ENCODE assay signal across 9 mouse cellular contexts in the genomic region with DNA sequence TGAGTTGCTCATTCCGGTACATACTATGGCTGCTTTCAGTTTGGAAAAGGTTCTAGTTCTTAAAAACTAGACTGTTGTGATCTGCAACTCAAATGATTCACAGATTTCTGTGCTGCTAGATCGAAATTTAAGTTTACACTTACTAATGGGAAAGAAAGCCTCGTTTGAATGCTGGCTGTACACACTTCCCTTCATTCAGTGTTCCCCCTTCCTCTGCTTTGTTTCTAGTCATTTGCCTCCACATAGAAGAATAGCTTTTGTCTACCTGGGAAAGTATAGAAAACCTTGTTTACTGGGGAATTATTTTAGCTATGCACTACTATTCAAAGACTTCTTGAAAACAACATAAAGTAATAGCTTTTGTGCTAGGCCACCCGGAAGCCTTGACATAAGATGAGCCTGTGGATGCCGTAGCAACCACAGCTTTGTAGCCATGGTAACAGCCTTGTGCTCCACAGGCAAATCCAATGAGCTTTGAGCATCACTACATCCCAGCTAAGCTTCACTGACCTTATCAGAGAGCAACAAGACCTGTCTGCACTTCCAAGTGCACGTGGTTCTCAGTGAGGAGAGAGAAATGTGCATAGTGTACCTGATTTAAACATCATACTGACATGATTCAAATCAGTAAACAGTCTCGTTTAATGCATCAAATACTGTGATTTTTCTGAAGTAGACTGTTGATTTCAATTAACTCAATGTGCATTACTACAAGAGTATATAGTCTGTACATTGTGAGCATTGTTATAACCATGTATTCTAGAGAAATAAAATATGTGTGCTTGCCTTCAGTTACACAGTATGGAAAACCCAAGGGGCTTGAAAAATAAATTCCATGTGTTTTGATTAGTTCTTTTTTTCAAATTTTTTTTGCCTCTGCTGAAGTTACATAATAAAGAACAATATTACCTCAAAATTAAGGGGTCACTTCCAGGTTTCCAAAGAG.
DNase-seq lines count a peak whose midpoint lies in the region; ATAC-seq lines count a peak whose summit lies in the region.
"Had no signal": no experiment of that assay in that cellular context is flagged by ENCODE, and none has a peak within 500 bp of the region (broad histone marks: within the 10 kb centered on the region; RNA-seq: fewer than 3 reads in every experiment).

No protein-coding gene starts in this region.

- no peaks in the 10 kb centered on the region for H3K9me3 ChIP-seq in forebrain, embryonic 13.5 days (replicated peaks)
- H3K9me3 ChIP-seq in midbrain, embryonic 16.5 days (replicated peaks; ENCODE audit: control insufficient read depth, low read length, poor library complexity, severe bottlenecking) = no peaks in the 10 kb centered on the region

- no peak overlapping the region for H3K9ac ChIP-seq in forebrain, embryonic 13.5 days
- no peak overlapping the region for H3K9ac ChIP-seq in midbrain, embryonic 16.5 days (ENCODE audit: low read depth, low read length)

- peak; percentile 98 for ATAC-seq in forebrain, embryonic 13.5 days
- peak; percentile 100 for ATAC-seq in midbrain, embryonic 16.5 days
- ATAC-seq: CD4-positive, CD25-positive, alpha-beta regulatory T cell, adult 4 months had no signal

- no peaks in the 10 kb centered on the region for H3K27me3 ChIP-seq in forebrain, embryonic 13.5 days
- no peaks in the 10 kb centered on the region for H3K27me3 ChIP-seq in midbrain, embryonic 16.5 days (ENCODE audit: control insufficient read depth, insufficient read depth, low read depth, low read length)

- peaks cover 7% of the 10 kb centered on the region; the same call in 1 of the 2 replicates for H3K4me1 ChIP-seq in forebrain, embryonic 13.5 days
- peaks cover 19% of the 10 kb centered on the region for H3K4me1 ChIP-seq in midbrain, embryonic 16.5 days (ENCODE audit: control insufficient read depth, insufficient read depth, low read length)

- no peak overlapping the region for H3K4me3 ChIP-seq in forebrain, embryonic 13.5 days
- no peak overlapping the region for H3K4me3 ChIP-seq in midbrain, embryonic 16.5 days (ENCODE audit: low read depth, low read length)

- WGBS in forebrain, embryonic 13.5 days = 29% methylated on average over 7 of the region's 7 CpGs
- 24% methylated on average over 7 of the region's 7 CpGs for WGBS in midbrain, embryonic 16.5 days

- no peak overlapping the region for H3K4me2 ChIP-seq in forebrain, embryonic 13.5 days
- peak overlapping the region; percentile 13; the same call in 1 of the 2 replicates for H3K4me2 ChIP-seq in midbrain, embryonic 16.5 days (ENCODE audit: low read length)

- intact Hi-C loops in heart, postnatal 25 days (cut with DNase I) = no loop called here

- H3K36me3 ChIP-seq in forebrain, embryonic 13.5 days (ENCODE audit: poor library complexity, severe bottlenecking) = no peaks in the 10 kb centered on the region
- H3K36me3 ChIP-seq in midbrain, embryonic 16.5 days (ENCODE audit: control insufficient read depth, insufficient read depth, low read length) = no peaks in the 10 kb centered on the region

- DNase-seq in brain, adult 2 months (ENCODE audit: low read depth, low spot score) = peak; percentile 85
- DNase-seq in layer of hippocampus, adult 18-20 months (ENCODE audit: low spot score in 2 of 2) = peak; percentile 11 to 48
- DNase-seq in urinary bladder, adult 2 months (ENCODE audit: low spot score) = no peak
- DNase-seq in kidney, postnatal 10 days = no peak
- no peak for DNase-seq in kidney, adult 8-10 months
- DNase-seq in heart, postnatal 25 days (ENCODE audit: low spot score) = no peak

- no peak overlapping the region for H3K27ac ChIP-seq in forebrain, embryonic 13.5 days
- H3K27ac ChIP-seq in midbrain, embryonic 16.5 days (ENCODE audit: low read length) = peak overlapping the region; percentile 76

Comparison
In these comparisons a context has a peak if more than half of its experiments do, and no peak if none do; other contexts are left out.
1. DNase-seq: peak in brain, adult 2 months (single experiment) and layer of hippocampus, adult 18-20 months (2 of 2); none in urinary bladder, adult 2 months (single experiment), kidney, postnatal 10 days (single experiment), kidney, adult 8-10 months (0 of 2) and heart, postnatal 25 days (single experiment).